Mouse (Mus musculus) liver, embryonic 16.5 days (tissue): ENCODE measurements around the gene Golga7b. TPM values are rescaled to one million over a fixed set of nuclear protein-coding genes. Genes with fewer than 3 reads are reported as not detected.

Experiments used
- ATAC-seq: fragments of 200-750 bp; cut with Nextera tagmentation; 2 replicates; pipeline ENCODE4 v1.8.0; 2017; ENCODE audit warnings: low read depth, mild to moderate bottlenecking, moderate number of reproducible peaks, moderate library complexity
- H3K27ac ChIP-seq: fragments of 300-500 bp; sonication (generic); 2 replicates; pipeline ENCODE4 v1.5.1; 2014; ENCODE audit warnings: mild to moderate bottlenecking, low read length
- H3K27me3 ChIP-seq: fragments of 300-500 bp; sonication (generic); 2 replicates; pipeline ENCODE4 v1.6.1; 2014; ENCODE audit warnings: low read depth, low read length, mixed read lengths; ENCODE audit not compliant: control insufficient read depth, insufficient read depth
- H3K36me3 ChIP-seq: fragments of 300-500 bp; sonication (generic); 2 replicates; pipeline ENCODE4 v1.6.1; 2014; ENCODE audit warnings: mild to moderate bottlenecking; ENCODE audit not compliant: control insufficient read depth, insufficient read depth
- H3K4me1 ChIP-seq: fragments of 300-500 bp; sonication (generic); 2 replicates; pipeline ENCODE4 v1.6.1; 2014; ENCODE audit warnings: low read depth, low read length, mixed read lengths; ENCODE audit not compliant: control insufficient read depth
- H3K4me2 ChIP-seq: fragments of 300-500 bp; sonication (generic); 2 replicates; pipeline ENCODE4 v1.6.1; 2014; ENCODE audit warnings: low read depth, low read length, mixed read lengths
- H3K4me3 ChIP-seq: fragments of 300-500 bp; sonication (generic); 2 replicates; pipeline ENCODE4 v1.5.1; 2014; ENCODE audit warnings: low read depth, mild to moderate bottlenecking, low read length
- H3K9ac ChIP-seq: fragments of 300-500 bp; sonication (generic); 2 replicates; pipeline ENCODE4 v1.6.1; 2014; ENCODE audit warnings: low read depth, low read length
- H3K9me3 ChIP-seq: fragments of 300-500 bp; sonication (generic); replicated peaks from 2 replicates; pipeline ENCODE4 v1.6.1; 2016; ENCODE audit warnings: low read length; ENCODE audit not compliant: control insufficient read depth
- whole genome bisulfite sequencing: fragments of 180-500 bp; shearing (Covaris S2); extraction: QIAGEN DNeasy Blood & Tissue Kit; methylation state at CpG from one replicate; pipeline ENCODE4 v1.1.7; 2014; ENCODE audit not compliant: insufficient replicate concordance; 5-methylcytosine and 5-hydroxymethylcytosine counted together
- polyA plus RNA-seq: library from polyadenylated mRNA; unstranded; fragments of >200 nt; fragmentation: Nextera tagmentation; extraction: Ambion mirVana; gene quantifications from 2 replicates; pipeline ENCODE4 v1.2.1, GENCODE M21; 2015

Gene Golga7b
- polyA plus RNA-seq, 1 experiment from 2014 or later, result not detected

- Histone ChIP-seq H3K4me2 (no peak overlapping the region), H3K27ac (no peak overlapping the region), H3K4me1 (no peaks in the 10 kb centered on the region; the same call in 1 of the 2 replicates), H3K9me3 (no peaks in the 10 kb centered on the region), H3K27me3 (peaks cover 18% of the 10 kb centered on the region), H3K4me3 (no peak overlapping the region), H3K36me3 (no peaks in the 10 kb centered on the region), H3K9ac (no peak overlapping the region)
- no peak for ATAC-seq
- WGBS, result 52% methylated on average over 3 of the region's 3 CpGs
Observed at GRCm38 (mm10) chr19:42258031-42258430, 10.7 kb downstream of the Golga7b start.

GRCm38 (mm10) chr19:42258596-42258995, 11.2 kb downstream of the Golga7b start:
- Histone ChIP-seq H3K4me2 (no peak overlapping the region), H3K4me3 (no peak overlapping the region), H3K9me3 (no peaks in the 10 kb centered on the region), H3K36me3 (no peaks in the 10 kb centered on the region), H3K4me1 (no peaks in the 10 kb centered on the region; the same call in 1 of the 2 replicates), H3K9ac (no peak overlapping the region), H3K27me3 (peaks cover 16% of the 10 kb centered on the region), H3K27ac (no peak overlapping the region)
- ATAC-seq, result no peak
- 39% methylated on average over 5 of the region's 5 CpGs for WGBS

- Histone ChIP-seq H3K4me3 (no peak overlapping the region), H3K4me1 (no peaks in the 10 kb centered on the region), H3K9me3 (no peaks in the 10 kb centered on the region), H3K36me3 (no peaks in the 10 kb centered on the region), H3K27ac (no peak overlapping the region), H3K4me2 (no peak overlapping the region), H3K9ac (no peak overlapping the region), H3K27me3 (peaks cover 6% of the 10 kb centered on the region)
- no peak for ATAC-seq
- WGBS, result 64% methylated on average over 8 of the region's 8 CpGs
Observed at GRCm38 (mm10) chr19:42260486-42260885, 13.1 kb downstream of the Golga7b start.

- H3K4me2 ChIP-seq, result no peak overlapping the region
- H3K9ac ChIP-seq, result no peak overlapping the region
- H3K4me3 ChIP-seq, result no peak overlapping the region
- no peak overlapping the region for H3K27ac ChIP-seq
- H3K36me3 ChIP-seq, result no peaks in the 10 kb centered on the region
- 28% methylated on average over 3 of the region's 3 CpGs for WGBS
- H3K4me1 ChIP-seq, result no peaks in the 10 kb centered on the region
- no peaks in the 10 kb centered on the region for H3K9me3 ChIP-seq
- no peak for ATAC-seq
- peaks cover 2% of the 10 kb centered on the region; the same call in 1 of the 2 replicates for H3K27me3 ChIP-seq
Observed at GRCm38 (mm10) chr19:42263524-42263923, 16.1 kb downstream of the Golga7b start.

GRCm38 (mm10) chr19:42268337-42268736, 21.0 kb downstream of the Golga7b start:
- no peaks in the 10 kb centered on the region for H3K36me3 ChIP-seq
- no peak overlapping the region for H3K4me2 ChIP-seq
- H3K27me3 ChIP-seq, result peaks cover 2% of the 10 kb centered on the region; the same call in 1 of the 2 replicates
- 2% methylated on average over 19 of the region's 19 CpGs for WGBS
- ATAC-seq, result no peak
- no peak overlapping the region for H3K27ac ChIP-seq
- no peaks in the 10 kb centered on the region for H3K9me3 ChIP-seq
- H3K4me1 ChIP-seq, result no peaks in the 10 kb centered on the region
- no peak overlapping the region for H3K4me3 ChIP-seq
- no peak overlapping the region for H3K9ac ChIP-seq

- WGBS, result 52% methylated on average over 6 of the region's 6 CpGs
- Histone ChIP-seq H3K27ac (no peak overlapping the region), H3K4me1 (no peaks in the 10 kb centered on the region), H3K36me3 (no peaks in the 10 kb centered on the region), H3K9me3 (no peaks in the 10 kb centered on the region), H3K4me3 (no peak overlapping the region), H3K27me3 (peaks cover 2% of the 10 kb centered on the region; the same call in 1 of the 2 replicates), H3K4me2 (no peak overlapping the region), H3K9ac (no peak overlapping the region)
- ATAC-seq, result no peak
Observed at GRCm38 (mm10) chr19:42270119-42270518, 22.7 kb downstream of the Golga7b start.

GRCm38 (mm10) chr19:42271182-42271581, 23.8 kb downstream of the Golga7b start:
- 56% methylated on average over 7 of the region's 7 CpGs for WGBS
- no peaks in the 10 kb centered on the region for H3K9me3 ChIP-seq
- ATAC-seq, result no peak

GRCm38 (mm10) chr19:42272003-42272963, 24.9 kb downstream of the Golga7b start:
- whole genome bisulfite sequencing, result 33% methylated on average over 14 of the region's 14 CpGs

More at GRCm38 (mm10) chr19:42271182-42271581, 23.8 kb downstream of the Golga7b start:
- H3K4me1 ChIP-seq, result no peaks in the 10 kb centered on the region
- H3K4me2 ChIP-seq, result no peak overlapping the region
- H3K27me3 ChIP-seq, result peaks cover 2% of the 10 kb centered on the region; the same call in 1 of the 2 replicates
- H3K36me3 ChIP-seq, result no peaks in the 10 kb centered on the region
- no peak overlapping the region for H3K27ac ChIP-seq
- H3K4me3 ChIP-seq, result no peak overlapping the region
- no peak overlapping the region for H3K9ac ChIP-seq

GRCm38 (mm10) chr19:42277288-42277687, 29.9 kb downstream of the Golga7b start:
- WGBS, result 59% methylated on average over 6 of the region's 6 CpGs
- H3K4me1 ChIP-seq, result no peaks in the 10 kb centered on the region
- no peak for ATAC-seq
- H3K27me3 ChIP-seq, result no peaks in the 10 kb centered on the region
- H3K36me3 ChIP-seq, result no peaks in the 10 kb centered on the region
- H3K27ac ChIP-seq, result no peak overlapping the region
- H3K4me2 ChIP-seq, result no peak overlapping the region
- no peaks in the 10 kb centered on the region for H3K9me3 ChIP-seq
- H3K9ac ChIP-seq, result no peak overlapping the region
- no peak overlapping the region for H3K4me3 ChIP-seq

More at GRCm38 (mm10) chr19:42272003-42272963, 24.9 kb downstream of the Golga7b start:
- Histone ChIP-seq H3K4me3 (no peak overlapping the region), H3K36me3 (no peaks in the 10 kb centered on the region), H3K4me1 (no peaks in the 10 kb centered on the region), H3K9ac (no peak overlapping the region), H3K4me2 (no peak overlapping the region), H3K9me3 (no peaks in the 10 kb centered on the region), H3K27me3 (peaks cover 2% of the 10 kb centered on the region; the same call in 1 of the 2 replicates), H3K27ac (no peak overlapping the region)
- ATAC-seq, result no peak
